Mouse (Mus musculus) lung, embryonic 14.5 days (tissue): ENCODE results near the gene Ncaph2. TPM values are rescaled to one million over a fixed set of nuclear protein-coding genes. Genes with fewer than 3 reads are reported as not detected.

Experiments
- ATAC-seq: fragments of 200-750 bp; cut with Nextera tagmentation; 2 replicates; pipeline ENCODE4 v1.8.0; 2017; ENCODE audit warnings: mild to moderate bottlenecking, moderate TSS enrichment, moderate library complexity; ENCODE audit not compliant: insufficient read depth
- DNase-seq: peaks from one replicate; pipeline ENCODE4 v3.0.0-alpha.2; 2015
- H3K27ac ChIP-seq: fragments of 300-500 bp; sonication (generic); 2 replicates; pipeline ENCODE4 v1.5.1; 2014; ENCODE audit warnings: low read depth, mild to moderate bottlenecking, moderate library complexity
- H3K27me3 ChIP-seq: fragments of 300-500 bp; sonication (generic); 2 replicates; pipeline ENCODE4 v1.6.1; 2014; ENCODE audit warnings: low read length, control low read depth; ENCODE audit not compliant: insufficient read depth
- H3K36me3 ChIP-seq: fragments of 300-500 bp; sonication (generic); 2 replicates; pipeline ENCODE4 v1.6.1; 2014; ENCODE audit warnings: control low read depth; ENCODE audit not compliant: insufficient read depth
- H3K4me1 ChIP-seq: fragments of 300-500 bp; sonication (generic); 2 replicates; pipeline ENCODE4 v1.6.1; 2014; ENCODE audit warnings: antibody characterized with exemption, control low read depth; ENCODE audit not compliant: insufficient read depth
- H3K4me2 ChIP-seq: fragments of 300-500 bp; sonication (generic); 2 replicates; pipeline ENCODE4 v1.6.1; 2014; ENCODE audit warnings: mild to moderate bottlenecking
- H3K4me3 ChIP-seq: fragments of 300-500 bp; sonication (generic); 2 replicates; pipeline ENCODE4 v1.5.1; 2014; ENCODE audit warnings: low read depth, low read length
- H3K9ac ChIP-seq: fragments of 300-500 bp; sonication (generic); 2 replicates; pipeline ENCODE4 v1.6.1; 2014
- H3K9me3 ChIP-seq: fragments of 300-500 bp; sonication (generic); 2 replicates; pipeline ENCODE4 v1.6.1; 2016; ENCODE audit warnings: low read depth, low read length, control low read depth
- CTCF ChIP-seq: IDR thresholded peaks from 2 replicates; pipeline ENCODE4 v1.5.1; 2016; ENCODE audit warnings: antibody characterized with exemption, low read depth
- WGBS: fragments of 180-500 bp; shearing (Covaris S2); extraction: QIAGEN DNeasy Blood & Tissue Kit; methylation state at CpG from one replicate; pipeline ENCODE4 v1.1.7; 2014; 5-methylcytosine and 5-hydroxymethylcytosine counted together
- polyA plus RNA-seq: library from polyadenylated mRNA; unstranded; fragments of >200 nt; fragmentation: Nextera tagmentation; extraction: Ambion mirVana; gene quantifications from 2 replicates; pipeline ENCODE4 v1.2.1, GENCODE M21; 2014

Gene Ncaph2
- polyA plus RNA-seq, 1 experiment from 2014 or later: 168 TPM

DNA sequence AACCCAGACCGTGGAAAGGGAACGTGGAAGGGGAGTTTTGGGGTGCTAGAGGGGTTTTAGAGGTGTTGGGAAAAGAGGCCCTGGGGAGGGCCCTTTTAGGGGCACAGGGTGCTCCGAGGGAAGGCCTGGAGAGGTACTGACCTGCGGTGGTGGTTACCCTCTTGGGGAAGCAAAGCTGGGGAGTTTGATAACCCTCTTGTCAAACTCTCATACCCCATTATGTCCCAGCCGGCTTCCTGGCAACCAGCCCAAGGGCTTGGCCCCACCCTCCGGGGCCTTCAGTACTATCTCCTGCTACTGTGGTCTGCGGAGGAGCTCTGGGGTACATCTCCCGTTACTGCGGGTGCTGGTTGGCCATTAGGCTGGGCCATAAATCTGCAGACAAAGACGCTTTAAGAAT lies 23.9 kb downstream of the Ncaph2 start:
- ATAC-seq: no peak
- WGBS: 10% methylated on average over 10 of the region's 10 CpGs
- Histone ChIP-seq H3K9ac (0 out of 2 replicates have a peak overlapping the region, but pooled peaks have one; percentile 7), H3K27me3 (peaks cover 44% of the 10 kb centered on the region), H3K4me1 (peaks cover 6% of the 10 kb centered on the region), H3K4me2 (peak overlapping the region; percentile 65), H3K9me3 (no peaks in the 10 kb centered on the region), H3K27ac (no peak overlapping the region), H3K36me3 (no peaks in the 10 kb centered on the region), H3K4me3 (peak overlapping the region; percentile 34; the same call in 1 of the 2 replicates)
- TF ChIP-seq CTCF: no peak
- DNase-seq: peak; percentile 56

DNA sequence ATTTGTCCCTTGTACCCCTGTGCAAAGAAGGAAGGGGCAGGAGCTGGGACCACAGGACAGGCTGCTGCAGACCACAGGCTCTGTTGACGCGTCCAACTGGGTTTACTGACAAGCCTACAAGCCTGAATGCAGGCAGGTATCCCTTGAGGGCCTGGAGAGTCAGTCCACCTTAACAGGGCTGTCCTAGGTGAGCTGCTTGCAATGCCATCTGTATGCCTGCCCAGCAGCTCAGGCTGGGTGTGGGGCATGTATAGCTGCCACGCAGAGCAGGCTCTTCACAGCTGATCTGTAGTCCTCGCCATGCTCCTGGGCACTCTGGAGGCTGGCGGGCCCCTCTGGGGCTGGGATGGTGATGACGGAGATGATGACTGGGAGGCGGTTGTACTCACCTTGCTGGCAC lies 29.1 kb downstream of the Ncaph2 start, which contains the start of gene Klhdc7b:
Gene Klhdc7b, plus strand, starts transcription at position 301 of the 400 bp plus-strand sequence.
- WGBS: 75% methylated on average over 7 of the region's 7 CpGs
- Histone ChIP-seq H3K27me3 (peaks cover 9% of the 10 kb centered on the region), H3K9ac (no peak within 1 kb of the TSS), H3K4me1 (no peaks in the 10 kb centered on the region), H3K27ac (no peak within 1 kb of the TSS), H3K4me3 (no peak within 1 kb of the TSS), H3K36me3 (no peaks in the 10 kb centered on the region), H3K9me3 (no peaks in the 10 kb centered on the region), H3K4me2 (no peak within 1 kb of the TSS)
- no peak for TF ChIP-seq CTCF
- ATAC-seq (no peak), DNase-seq (no peak)

DNA sequence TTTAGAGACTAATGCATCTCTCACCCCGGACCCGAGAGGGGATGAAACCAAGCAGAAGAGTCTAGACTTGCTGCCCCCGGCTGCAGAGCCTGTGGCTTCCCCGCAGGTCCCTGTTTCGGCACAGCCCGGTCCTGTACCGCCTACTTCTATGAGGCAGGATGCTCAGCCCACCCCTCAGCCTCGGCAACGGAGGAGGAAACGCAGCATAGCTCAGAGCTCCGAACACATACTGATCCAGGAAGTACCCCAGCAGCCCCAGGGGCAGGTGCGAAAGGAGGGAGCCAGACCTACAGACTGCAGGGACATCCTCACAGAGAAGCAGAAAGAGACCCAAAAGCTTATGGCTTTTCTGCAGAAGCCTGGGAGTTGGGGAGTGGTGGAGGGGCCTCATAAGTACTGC lies 31.6 kb downstream of the Ncaph2 start:
- H3K36me3 ChIP-seq: no peaks in the 10 kb centered on the region
- no peaks in the 10 kb centered on the region for H3K4me1 ChIP-seq
- H3K27me3 ChIP-seq: no peaks in the 10 kb centered on the region; the same call in 1 of the 2 replicates
- no peak for TF ChIP-seq CTCF
- H3K9ac ChIP-seq: no peak overlapping the region
- DNase-seq (no peak), ATAC-seq (no peak)
- H3K4me2 ChIP-seq: no peak overlapping the region
- no peak overlapping the region for H3K27ac ChIP-seq
- 34% methylated on average over 12 of the region's 12 CpGs for WGBS
- H3K9me3 ChIP-seq: no peaks in the 10 kb centered on the region
- no peak overlapping the region for H3K4me3 ChIP-seq

DNA sequence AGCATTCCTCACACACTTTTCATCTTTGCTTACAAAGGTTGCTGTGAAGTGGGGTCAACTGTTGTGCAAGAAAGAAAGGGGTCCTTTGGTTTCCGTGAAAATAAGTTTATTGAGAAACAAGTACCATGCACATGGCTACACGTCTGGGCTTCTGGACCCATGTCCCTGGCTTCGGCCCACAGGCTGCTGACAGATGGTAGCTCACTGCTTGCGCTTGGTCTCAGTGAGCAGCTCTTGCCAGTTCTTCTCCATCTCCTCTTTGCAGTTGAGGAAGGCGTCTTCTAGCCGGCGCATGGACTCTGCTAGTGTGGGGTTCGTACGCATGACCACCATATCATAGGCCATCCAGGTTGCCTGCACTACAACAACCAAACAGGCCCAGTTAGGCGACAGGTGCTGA lies 34.6 kb downstream of the Ncaph2 start:
- Histone ChIP-seq H3K4me1 (no peaks in the 10 kb centered on the region), H3K27me3 (no peaks in the 10 kb centered on the region; the same call in 1 of the 2 replicates), H3K9ac (no peak overlapping the region), H3K4me3 (no peak overlapping the region), H3K27ac (no peak overlapping the region), H3K4me2 (no peak overlapping the region), H3K9me3 (no peaks in the 10 kb centered on the region), H3K36me3 (no peaks in the 10 kb centered on the region)
- WGBS: 87% methylated on average over 10 of the region's 10 CpGs
- TF ChIP-seq CTCF: no peak
- DNase-seq: no peak
- no peak for ATAC-seq

DNA sequence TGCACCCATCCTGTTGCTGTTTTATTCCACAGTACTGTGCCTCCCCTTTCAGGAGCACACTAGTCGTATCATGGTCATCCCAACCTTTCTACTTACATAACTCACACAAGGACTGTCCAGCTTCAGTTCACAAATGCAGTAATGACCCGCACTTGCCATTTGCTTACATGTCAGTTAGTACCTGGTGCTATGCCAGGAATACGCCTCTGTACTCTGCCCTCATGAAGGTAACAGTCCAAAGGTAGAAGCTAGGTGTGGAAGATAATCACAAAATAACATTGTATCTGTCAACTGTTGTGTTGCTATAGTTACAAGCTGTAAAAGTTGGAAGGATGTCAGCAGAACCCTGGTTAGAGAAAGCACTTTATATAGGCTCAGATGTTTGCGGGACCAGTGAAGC lies 41.4 kb downstream of the Ncaph2 start:
- no peaks in the 10 kb centered on the region for H3K9me3 ChIP-seq
- H3K9ac ChIP-seq: no peak overlapping the region
- H3K4me3 ChIP-seq: no peak overlapping the region
- no peaks in the 10 kb centered on the region for H3K4me1 ChIP-seq
- no peak overlapping the region for H3K4me2 ChIP-seq
- no peak for ATAC-seq
- H3K36me3 ChIP-seq: no peaks in the 10 kb centered on the region
- DNase-seq: no peak
- 76% methylated on average over 4 of the region's 4 CpGs for whole genome bisulfite sequencing
- H3K27me3 ChIP-seq: no peaks in the 10 kb centered on the region
- TF ChIP-seq CTCF: no peak
- H3K27ac ChIP-seq: no peak overlapping the region

DNA sequence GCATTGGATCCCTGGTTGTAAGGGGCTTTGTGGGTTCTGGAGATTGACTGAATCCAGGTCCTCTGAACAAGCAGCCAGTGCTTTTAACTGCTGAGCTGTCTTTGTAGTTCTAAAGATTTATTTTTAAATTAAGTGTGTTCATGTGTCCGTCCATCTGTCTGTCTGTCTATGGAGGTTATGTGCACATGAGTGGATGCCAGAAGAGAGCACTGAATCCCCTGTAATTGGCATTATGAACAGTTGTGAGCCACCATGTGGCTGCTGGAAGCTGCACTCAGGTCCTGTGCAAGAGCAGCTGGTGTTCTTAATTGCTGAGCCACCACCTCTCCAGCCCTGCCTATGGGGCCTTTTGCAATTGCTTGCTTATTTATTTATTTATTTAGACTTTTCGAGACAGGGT lies 42.6 kb downstream of the Ncaph2 start:
- WGBS: 82% methylated on average over 2 of the region's 2 CpGs

DNA sequence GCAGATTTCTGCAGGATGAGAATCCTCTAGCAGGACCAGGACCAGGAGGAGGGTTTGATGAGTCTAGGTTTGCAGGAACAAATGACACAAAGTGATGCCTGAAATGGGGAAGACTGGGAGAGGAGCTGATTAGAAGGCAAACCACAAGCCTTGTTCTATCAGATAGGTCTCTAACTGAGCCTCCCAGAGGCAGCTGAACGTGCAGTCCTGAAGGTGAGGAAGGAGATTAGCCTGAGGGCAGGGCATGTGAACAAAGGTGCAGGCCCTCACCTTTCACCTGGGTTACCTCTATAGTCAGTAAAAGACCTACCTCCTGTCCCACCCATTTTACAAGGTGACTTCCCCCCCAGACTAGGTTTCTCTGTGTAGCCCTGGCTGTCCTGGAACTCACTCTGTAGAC lies 44.2 kb downstream of the Ncaph2 start:
- TF ChIP-seq CTCF: no peak

More for the DNA sequence above, 42.6 kb downstream of the Ncaph2 start:
- no peak for TF ChIP-seq CTCF
- H3K36me3 ChIP-seq: no peaks in the 10 kb centered on the region
- no peak for DNase-seq
- H3K27me3 ChIP-seq: no peaks in the 10 kb centered on the region
- no peak overlapping the region for H3K9ac ChIP-seq
- no peaks in the 10 kb centered on the region for H3K4me1 ChIP-seq
- H3K4me2 ChIP-seq: no peak overlapping the region
- H3K27ac ChIP-seq: no peak overlapping the region
- no peak overlapping the region for H3K4me3 ChIP-seq
- no peaks in the 10 kb centered on the region for H3K9me3 ChIP-seq
- ATAC-seq: no peak

DNA sequence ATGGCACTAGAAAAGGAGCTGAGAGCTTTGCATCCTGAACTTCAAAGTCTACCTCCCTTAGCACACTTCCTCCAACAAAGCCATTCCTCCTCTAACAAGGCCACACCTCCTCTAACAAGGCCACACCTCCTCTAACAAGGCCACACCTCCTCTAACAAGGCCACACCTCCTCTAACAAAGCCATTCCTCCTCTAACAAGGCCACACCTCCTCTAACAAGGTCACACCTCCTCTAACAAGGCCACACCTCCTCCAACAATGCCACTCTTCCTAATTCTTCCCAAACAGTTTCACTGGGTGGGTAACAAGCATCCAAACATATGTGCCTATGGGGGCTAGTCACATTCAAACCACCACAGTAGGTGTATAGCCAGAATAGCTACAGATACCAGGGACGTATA lies 47.0 kb downstream of the Ncaph2 start:
- H3K27me3 ChIP-seq: no peaks in the 10 kb centered on the region
- TF ChIP-seq CTCF: no peak
- no peaks in the 10 kb centered on the region for H3K36me3 ChIP-seq
- DNase-seq: no peak
- H3K4me1 ChIP-seq: no peaks in the 10 kb centered on the region
- no peak overlapping the region for H3K27ac ChIP-seq
- H3K4me2 ChIP-seq: no peak overlapping the region
- no peaks in the 10 kb centered on the region for H3K9me3 ChIP-seq
- 84% methylated on average over 1 of the region's 1 CpGs for WGBS
- H3K4me3 ChIP-seq: no peak overlapping the region
- ATAC-seq: no peak
- no peak overlapping the region for H3K9ac ChIP-seq

More for the DNA sequence above, 44.2 kb downstream of the Ncaph2 start:
- Histone ChIP-seq H3K4me2 (no peak overlapping the region), H3K27me3 (no peaks in the 10 kb centered on the region), H3K9ac (no peak overlapping the region), H3K36me3 (no peaks in the 10 kb centered on the region), H3K27ac (no peak overlapping the region), H3K4me3 (no peak overlapping the region), H3K9me3 (no peaks in the 10 kb centered on the region), H3K4me1 (no peaks in the 10 kb centered on the region)
- no peak for DNase-seq
- no peak for ATAC-seq
- whole genome bisulfite sequencing: 52% methylated on average over 1 of the region's 1 CpGs
